Mouse (Mus musculus) intestine, postnatal 0 days (tissue): Measurements from ENCODE around the gene Trpm1. TPM values are rescaled to one million over a fixed set of nuclear protein-coding genes. Genes with fewer than 3 reads are reported as not detected.
A peak's percentile ranks its signal among the peaks of the same experiment; 100 is the strongest.

Experiments used
- ATAC-seq: fragments of 200-750 bp; cut with Nextera tagmentation; 2 replicates; pipeline ENCODE4 v1.8.0; 2017; ENCODE audit warnings: mild to moderate bottlenecking, moderate TSS enrichment, moderate library complexity
- H3K27ac ChIP-seq: fragments of 300-500 bp; sonication (generic); 2 replicates; pipeline ENCODE4 v1.5.1; 2014; ENCODE audit warnings: mild to moderate bottlenecking, low read depth, low read length, moderate library complexity
- H3K27me3 ChIP-seq: fragments of 300-500 bp; sonication (generic); replicated peaks from 2 replicates; pipeline ENCODE4 v1.6.1; 2014; ENCODE audit warnings: low read length, mixed read lengths; ENCODE audit not compliant: control insufficient read depth, insufficient read depth
- H3K36me3 ChIP-seq: fragments of 300-500 bp; sonication (generic); 2 replicates; pipeline ENCODE4 v1.6.1; 2014; ENCODE audit warnings: mild to moderate bottlenecking, moderate library complexity; ENCODE audit not compliant: control insufficient read depth, insufficient read depth
- H3K4me1 ChIP-seq: fragments of 300-500 bp; sonication (generic); replicated peaks from 2 replicates; pipeline ENCODE4 v1.6.1; 2014; ENCODE audit warnings: antibody characterized with exemption, low read length, mixed read lengths; ENCODE audit not compliant: control insufficient read depth, insufficient read depth
- H3K4me2 ChIP-seq: fragments of 300-500 bp; sonication (generic); replicated peaks from 2 replicates; pipeline ENCODE4 v1.6.1; 2014; ENCODE audit warnings: low read depth, mild to moderate bottlenecking, moderate library complexity
- H3K4me3 ChIP-seq: fragments of 300-500 bp; sonication (generic); 2 replicates; pipeline ENCODE4 v1.5.1; 2014; ENCODE audit warnings: low read depth, low read length
- H3K9ac ChIP-seq: fragments of 300-500 bp; sonication (generic); 2 replicates; pipeline ENCODE4 v1.6.1; 2014; ENCODE audit warnings: mild to moderate bottlenecking, low read depth, low read length
- H3K9me3 ChIP-seq: fragments of 300-500 bp; sonication (generic); 2 replicates; pipeline ENCODE4 v1.6.1; 2016; ENCODE audit warnings: mixed run types; ENCODE audit not compliant: control insufficient read depth
- CTCF ChIP-seq: sonication (generic); IDR thresholded peaks from 2 replicates; pipeline ENCODE4 v1.5.1; 2016; ENCODE audit warnings: low read depth, mild to moderate bottlenecking, control low read depth, antibody characterized with exemption, moderate library complexity
- WGBS: fragments of 180-500 bp; shearing (Covaris S2); extraction: QIAGEN DNeasy Blood & Tissue Kit; methylation state at CpG from one replicate; pipeline ENCODE4 v1.1.7; 2014; 5-methylcytosine and 5-hydroxymethylcytosine counted together
- polyA plus RNA-seq: library from polyadenylated mRNA; unstranded; fragments of >200 nt; fragmentation: Nextera tagmentation; extraction: Ambion mirVana; gene quantifications from 2 replicates; pipeline ENCODE4 v1.2.1, GENCODE M21; 2015

The Trpm1 gene
- polyA plus RNA-seq, 1 experiment from 2014 or later: not detected

DNA sequence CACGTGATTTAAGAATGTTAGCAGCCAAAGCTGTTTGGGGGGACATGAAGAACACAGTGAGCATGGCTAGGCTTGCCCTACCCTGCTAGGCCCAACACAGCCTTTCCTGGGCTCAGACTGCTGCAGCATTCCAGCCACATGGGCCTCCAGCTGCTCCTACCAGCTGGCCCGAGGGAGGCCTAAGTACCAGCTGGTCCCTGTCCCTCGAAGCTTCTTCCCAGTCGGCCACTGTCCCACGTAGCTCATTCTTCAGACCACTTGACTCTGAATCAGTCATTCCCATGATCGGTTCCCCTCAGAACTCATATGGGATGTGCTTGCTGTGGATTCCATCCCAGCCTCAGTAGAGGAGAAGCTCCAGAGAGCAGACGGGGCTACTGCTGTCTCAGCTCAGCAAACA lies 8.4 kb downstream of the Trpm1 start:
- no peaks in the 10 kb centered on the region for H3K9me3 ChIP-seq
- no peak overlapping the region for H3K4me3 ChIP-seq
- no peak for ATAC-seq
- 67% methylated on average over 7 of the region's 7 CpGs for WGBS
- no peaks in the 10 kb centered on the region for H3K27me3 ChIP-seq
- no peak overlapping the region for H3K9ac ChIP-seq
- H3K4me1 ChIP-seq: no peaks in the 10 kb centered on the region
- H3K4me2 ChIP-seq: no peak overlapping the region
- H3K36me3 ChIP-seq: no peaks in the 10 kb centered on the region
- no peak for TF ChIP-seq CTCF
- no peak overlapping the region for H3K27ac ChIP-seq

DNA sequence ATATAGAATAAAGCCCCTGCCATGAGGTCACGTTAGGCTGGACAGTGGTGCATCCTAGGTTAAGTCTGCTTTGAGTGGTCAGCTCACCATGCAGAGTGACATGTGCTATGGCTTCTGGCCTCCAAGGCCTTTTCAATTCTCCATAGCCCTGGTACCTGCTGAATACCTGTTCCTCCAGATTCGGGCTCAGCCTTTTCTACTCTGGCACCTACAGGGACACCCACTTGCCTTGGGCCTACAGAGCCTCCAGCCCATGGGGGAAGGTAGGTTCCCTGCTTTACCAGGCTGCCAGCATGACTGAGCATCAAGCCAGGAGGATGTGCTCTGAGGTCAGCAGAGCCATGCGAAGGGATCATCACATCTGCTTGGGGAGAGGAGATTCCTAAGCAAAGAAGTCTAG lies 9.5 kb downstream of the Trpm1 start:
- H3K4me3 ChIP-seq: no peak overlapping the region
- no peak overlapping the region for H3K9ac ChIP-seq
- H3K4me2 ChIP-seq: no peak overlapping the region
- no peaks in the 10 kb centered on the region for H3K4me1 ChIP-seq
- no peak for ATAC-seq
- 83% methylated on average over 3 of the region's 3 CpGs for WGBS
- no peaks in the 10 kb centered on the region for H3K36me3 ChIP-seq
- no peak overlapping the region for H3K27ac ChIP-seq
- no peaks in the 10 kb centered on the region for H3K27me3 ChIP-seq
- H3K9me3 ChIP-seq: no peaks in the 10 kb centered on the region
- TF ChIP-seq CTCF: no peak

DNA sequence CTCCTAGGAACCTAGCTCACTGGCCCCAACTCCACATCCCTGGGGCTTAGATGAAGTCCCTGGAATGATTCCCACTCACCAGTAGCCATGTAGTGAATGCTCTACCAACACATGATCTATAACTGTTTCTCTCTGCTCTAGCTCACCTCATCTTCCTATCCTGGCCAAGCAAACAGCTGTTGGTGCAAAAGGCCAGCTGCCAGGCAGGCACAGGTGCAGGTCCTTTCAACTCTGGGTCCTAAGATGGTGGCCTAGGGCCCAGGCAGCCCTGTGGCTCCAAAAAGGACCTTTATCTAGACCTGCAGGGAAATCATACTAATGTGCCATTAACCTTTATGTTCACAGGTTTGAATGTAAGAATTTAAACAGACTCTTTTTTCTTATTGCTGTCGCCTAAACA lies 10.3 kb downstream of the Trpm1 start:
- Histone ChIP-seq H3K27ac (no peak overlapping the region), H3K36me3 (no peaks in the 10 kb centered on the region), H3K27me3 (no peaks in the 10 kb centered on the region), H3K9ac (no peak overlapping the region), H3K4me3 (no peak overlapping the region), H3K9me3 (no peaks in the 10 kb centered on the region), H3K4me2 (no peak overlapping the region), H3K4me1 (no peaks in the 10 kb centered on the region)
- no peak for ATAC-seq
- WGBS: 83% methylated on average over 1 of the region's 1 CpGs
- no peak for TF ChIP-seq CTCF

DNA sequence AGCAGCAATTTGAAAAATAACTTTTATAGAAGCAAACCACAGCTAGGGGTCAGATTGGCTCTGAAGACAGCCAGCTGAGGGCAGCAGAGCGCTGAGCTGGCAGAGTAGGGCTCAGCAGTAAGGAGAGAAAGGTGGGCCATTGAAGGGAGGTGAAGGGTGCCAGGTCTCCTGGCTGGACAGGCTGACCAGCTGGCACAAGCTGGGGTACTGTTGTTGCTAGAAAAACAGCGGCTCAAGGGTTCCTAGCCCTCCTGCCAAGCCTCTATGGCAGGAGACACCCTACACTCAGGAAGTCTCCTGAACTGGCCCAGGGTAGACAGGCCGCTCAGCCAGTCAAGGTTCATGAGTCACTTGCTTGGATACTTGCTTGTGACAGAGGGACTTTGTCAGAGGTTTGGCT lies 11.4 kb downstream of the Trpm1 start:
- H3K27me3 ChIP-seq: no peaks in the 10 kb centered on the region
- no peak overlapping the region for H3K4me3 ChIP-seq
- H3K4me2 ChIP-seq: no peak overlapping the region
- TF ChIP-seq CTCF: peak; percentile 79
- H3K27ac ChIP-seq: no peak overlapping the region
- no peak overlapping the region for H3K9ac ChIP-seq
- no peaks in the 10 kb centered on the region for H3K9me3 ChIP-seq
- ATAC-seq: no peak
- H3K4me1 ChIP-seq: no peaks in the 10 kb centered on the region
- no peaks in the 10 kb centered on the region for H3K36me3 ChIP-seq
- WGBS: 61% methylated on average over 3 of the region's 3 CpGs

DNA sequence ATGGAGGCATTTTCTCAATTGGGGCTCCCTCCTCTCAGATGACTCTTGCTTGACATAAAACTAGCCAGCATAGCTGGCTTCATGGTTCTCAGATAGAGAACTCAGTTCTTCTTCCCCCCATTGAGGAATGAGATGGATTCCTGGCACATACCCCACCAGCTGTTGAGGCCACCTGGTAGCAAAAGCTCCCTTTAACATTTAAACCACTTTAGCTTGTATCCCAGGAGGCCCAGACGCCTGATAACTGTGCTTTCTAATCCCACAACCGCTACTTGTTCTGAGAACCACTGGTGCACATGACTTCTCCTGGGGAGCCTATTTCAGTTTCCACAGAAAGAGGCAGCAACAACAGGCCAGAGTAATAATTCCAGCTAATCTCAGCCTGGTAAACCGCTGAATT lies 12.4 kb downstream of the Trpm1 start:
- no peaks in the 10 kb centered on the region for H3K27me3 ChIP-seq
- no peak overlapping the region for H3K9ac ChIP-seq
- WGBS: 65% methylated on average over 3 of the region's 3 CpGs
- H3K4me3 ChIP-seq: no peak overlapping the region
- H3K36me3 ChIP-seq: no peaks in the 10 kb centered on the region
- TF ChIP-seq CTCF: no peak
- no peaks in the 10 kb centered on the region for H3K9me3 ChIP-seq
- no peak overlapping the region for H3K4me2 ChIP-seq
- ATAC-seq: no peak
- H3K4me1 ChIP-seq: no peaks in the 10 kb centered on the region
- no peak overlapping the region for H3K27ac ChIP-seq

DNA sequence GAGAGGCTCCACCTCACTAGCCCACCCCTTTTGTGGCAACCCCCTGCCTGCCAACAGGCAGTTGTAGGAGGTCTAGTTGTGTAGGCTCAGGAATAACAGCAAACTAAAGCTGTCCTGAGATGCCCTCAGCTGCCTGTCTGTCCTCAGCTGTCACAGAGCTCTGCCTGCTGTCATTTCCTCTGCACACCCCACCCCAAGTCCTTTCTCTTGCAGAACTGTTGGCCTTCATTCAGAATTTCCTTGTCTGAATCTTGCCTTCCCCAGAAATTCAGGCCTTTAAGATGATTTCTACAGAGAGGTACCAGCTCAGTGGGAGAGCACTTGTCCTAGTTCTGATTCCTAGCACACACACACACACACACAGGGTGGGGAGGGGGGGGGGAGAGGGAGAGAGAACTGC lies 13.1 kb downstream of the Trpm1 start:
- H3K4me1 ChIP-seq: no peaks in the 10 kb centered on the region
- no peak for ATAC-seq

DNA sequence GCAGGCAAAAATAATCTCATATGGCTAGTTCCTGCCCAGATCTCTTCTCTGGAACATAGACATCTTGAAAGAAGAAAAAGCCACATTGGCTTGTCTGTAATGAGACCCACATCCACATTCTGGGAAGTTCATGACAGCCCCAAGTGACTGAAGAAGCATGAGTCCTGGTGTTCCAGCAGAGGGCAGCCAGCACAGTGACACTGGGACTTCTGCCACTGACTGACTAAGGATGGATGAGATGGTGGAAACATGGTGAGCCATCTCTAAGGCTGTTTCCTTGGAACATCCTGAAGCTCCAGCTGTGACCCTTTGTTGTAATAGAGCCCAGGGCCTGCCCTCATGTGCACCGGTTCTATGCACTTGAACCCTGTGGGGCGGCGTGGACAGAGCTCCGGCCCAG lies 25.7 kb downstream of the Trpm1 start:
- TF ChIP-seq CTCF: peak; percentile 45
- 87% methylated on average over 4 of the region's 4 CpGs for WGBS
- Histone ChIP-seq H3K4me1 (no peaks in the 10 kb centered on the region), H3K4me3 (no peak overlapping the region), H3K9me3 (no peaks in the 10 kb centered on the region), H3K4me2 (no peak overlapping the region), H3K36me3 (no peaks in the 10 kb centered on the region), H3K27me3 (no peaks in the 10 kb centered on the region), H3K27ac (no peak overlapping the region), H3K9ac (no peak overlapping the region)
- ATAC-seq: no peak

More for the DNA sequence above, 13.1 kb downstream of the Trpm1 start:
- Histone ChIP-seq H3K27me3 (no peaks in the 10 kb centered on the region), H3K27ac (no peak overlapping the region), H3K9ac (no peak overlapping the region), H3K4me3 (no peak overlapping the region), H3K9me3 (no peaks in the 10 kb centered on the region), H3K4me2 (no peak overlapping the region), H3K36me3 (no peaks in the 10 kb centered on the region)
- no peak for TF ChIP-seq CTCF
